Mouse (Mus musculus): Measurements from ENCODE around the gene Mtcl1. TPM values are rescaled to one million over a fixed set of nuclear protein-coding genes. Genes with fewer than 3 reads are reported as not detected.

Gene Mtcl1
- polyA plus RNA-seq, 1 experiment from 2014 or later = 1.1 TPM

DNA sequence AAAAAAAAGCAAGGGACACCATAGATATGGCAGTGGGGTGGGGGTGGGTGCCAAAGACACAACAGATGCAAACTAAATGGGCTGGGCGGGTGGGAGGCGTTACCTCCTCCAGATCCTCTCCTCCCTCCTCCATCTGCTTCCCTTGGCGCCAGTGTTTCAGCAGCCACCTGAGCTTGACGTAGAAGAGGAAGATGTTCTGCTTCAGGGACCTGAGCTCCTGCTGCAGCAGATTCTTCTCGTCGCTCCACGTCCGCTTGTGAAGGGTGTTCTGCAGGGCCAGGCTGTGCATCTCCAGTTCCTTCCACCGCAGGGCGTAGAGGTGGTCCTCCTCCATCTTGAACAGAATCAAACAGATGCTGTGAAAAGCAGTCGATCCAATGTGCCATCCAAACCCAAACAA is 81.4 kb downstream of the Mtcl1 start:
- no peak overlapping the region for H3K27ac ChIP-seq (replicated peaks in 1 of 2; ENCODE audit: control insufficient read depth in 1 of 2, insufficient read depth in 1 of 2, low read depth in 2 of 2, low read length in 2 of 2)
- H3K4me2 ChIP-seq (ENCODE audit: low read length) = no peak overlapping the region
- no peaks in the 10 kb centered on the region for H3K9me3 ChIP-seq (ENCODE audit: control insufficient read depth, low read length)
- no peak overlapping the region for H3K9ac ChIP-seq (ENCODE audit: low read length)
- no peak overlapping the region for H3K4me3 ChIP-seq (ENCODE audit: control insufficient read depth in 1 of 2, insufficient read depth in 1 of 2, low read depth in 1 of 2, low read length in 2 of 2)
- 88% methylated on average over 11 of the region's 11 CpGs for WGBS
- H3K27me3 ChIP-seq (ENCODE audit: control insufficient read depth, insufficient read depth, low read length) = no peaks in the 10 kb centered on the region
- no peak for ATAC-seq (ENCODE audit: insufficient number of reproducible peaks, insufficient read depth, low FRiP score, low read depth)
- H3K36me3 ChIP-seq (ENCODE audit: control insufficient read depth, insufficient read depth, low read length) = no peaks in the 10 kb centered on the region
- H3K4me1 ChIP-seq (ENCODE audit: control insufficient read depth in 2 of 2, insufficient read depth in 2 of 2, low read length in 2 of 2) = no peaks in the 10 kb centered on the region; a peak in 1 of 4 replicates

DNA sequence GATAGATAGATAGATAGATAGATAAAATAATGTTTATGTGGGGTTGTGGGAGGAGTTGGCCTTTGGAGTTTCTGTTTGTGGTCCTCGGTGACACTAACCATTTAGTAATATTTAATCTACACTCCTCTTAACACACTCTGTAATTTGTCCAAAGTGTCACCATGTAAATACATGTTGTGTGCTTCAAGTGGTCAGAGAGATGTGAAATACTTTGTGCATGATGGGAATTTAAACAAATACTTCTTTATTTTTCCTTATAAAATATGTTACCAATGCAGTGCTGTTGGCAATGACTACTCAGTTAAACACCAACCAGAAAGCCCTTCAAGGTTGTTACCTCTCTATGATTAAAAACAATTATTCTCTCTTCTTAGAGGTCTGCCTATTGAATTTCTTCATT is 83.9 kb downstream of the Mtcl1 start:
- no peak for ATAC-seq (ENCODE audit: insufficient number of reproducible peaks, insufficient read depth, low FRiP score, low read depth)
- H3K4me2 ChIP-seq (ENCODE audit: low read length) = no peak overlapping the region
- no peaks in the 10 kb centered on the region for H3K27me3 ChIP-seq (ENCODE audit: control insufficient read depth, insufficient read depth, low read length)
- no peaks in the 10 kb centered on the region for H3K36me3 ChIP-seq (ENCODE audit: control insufficient read depth, insufficient read depth, low read length)
- H3K27ac ChIP-seq (replicated peaks in 1 of 2; ENCODE audit: control insufficient read depth in 1 of 2, insufficient read depth in 1 of 2, low read depth in 2 of 2, low read length in 2 of 2) = no peak overlapping the region
- no peak overlapping the region for H3K4me3 ChIP-seq (ENCODE audit: control insufficient read depth in 1 of 2, insufficient read depth in 1 of 2, low read depth in 1 of 2, low read length in 2 of 2)
- H3K9ac ChIP-seq (ENCODE audit: low read length) = no peak overlapping the region
- H3K9me3 ChIP-seq (ENCODE audit: control insufficient read depth, low read length) = no peaks in the 10 kb centered on the region
- 98% methylated on average over 1 of the region's 1 CpGs for WGBS
- H3K4me1 ChIP-seq (ENCODE audit: control insufficient read depth in 2 of 2, insufficient read depth in 2 of 2, low read length in 2 of 2) = peaks cover 0 to 5% of the 10 kb centered on the region in 2 experiments; a peak in 1 of 4 replicates

GRCm38 (mm10) chr17:66365293-66365642 is 84.3 kb downstream of the Mtcl1 start:
- Histone ChIP-seq H3K36me3 (ENCODE audit: control insufficient read depth, insufficient read depth, low read length) (no peaks in the 10 kb centered on the region), H3K27ac (replicated peaks in 1 of 2; ENCODE audit: control insufficient read depth in 1 of 2, insufficient read depth in 1 of 2, low read depth in 2 of 2, low read length in 2 of 2) (no peak overlapping the region), H3K9me3 (ENCODE audit: control insufficient read depth, low read length) (no peaks in the 10 kb centered on the region), H3K9ac (ENCODE audit: low read length) (no peak overlapping the region), H3K4me3 (ENCODE audit: control insufficient read depth in 1 of 2, insufficient read depth in 1 of 2, low read depth in 1 of 2, low read length in 2 of 2) (no peak overlapping the region), H3K4me2 (ENCODE audit: low read length) (no peak overlapping the region), H3K27me3 (ENCODE audit: control insufficient read depth, insufficient read depth, low read length) (no peaks in the 10 kb centered on the region), H3K4me1 (ENCODE audit: control insufficient read depth in 2 of 2, insufficient read depth in 2 of 2, low read length in 2 of 2) (peaks cover 0 to 5% of the 10 kb centered on the region in 2 experiments; a peak in 1 of 4 replicates)
- ATAC-seq (ENCODE audit: insufficient number of reproducible peaks, insufficient read depth, low FRiP score, low read depth) = no peak
- 64% methylated on average over 3 of the region's 3 CpGs for WGBS

DNA sequence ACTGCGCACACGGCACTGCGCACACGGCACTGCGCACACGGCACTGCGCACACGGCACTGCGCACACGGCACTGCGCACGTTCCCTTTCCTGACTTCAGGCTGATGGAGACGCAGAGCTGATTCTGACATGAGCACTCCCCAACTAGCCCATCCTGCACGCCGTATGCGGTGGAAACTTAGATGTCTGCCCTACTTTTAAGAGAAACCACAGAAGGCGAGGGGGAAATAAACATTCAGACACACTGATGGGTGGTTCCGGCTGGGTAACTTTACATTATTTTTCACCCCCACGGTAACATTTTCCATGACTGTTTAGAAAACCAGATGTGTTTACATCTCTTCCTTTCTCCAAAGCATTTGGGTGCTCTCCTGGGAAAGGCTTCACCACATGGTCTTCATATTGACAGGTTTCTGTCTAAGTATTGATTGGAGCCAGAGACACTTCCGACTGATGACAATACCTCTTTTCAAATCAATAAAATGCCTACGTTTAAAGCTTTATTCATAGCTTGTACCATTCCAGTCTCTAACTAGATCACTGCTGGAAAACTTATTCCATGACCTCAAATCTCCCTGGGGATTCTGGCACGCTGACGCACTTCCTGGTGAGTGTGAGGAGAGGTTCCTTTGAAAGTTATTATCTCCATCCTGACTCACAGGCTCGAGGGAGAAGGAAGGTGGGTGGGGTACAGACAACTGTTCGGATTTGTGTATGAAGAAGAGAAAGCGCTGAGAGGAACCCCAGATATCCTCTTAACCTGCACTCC is 84.8 kb downstream of the Mtcl1 start:
- no peaks in the 10 kb centered on the region for H3K36me3 ChIP-seq (ENCODE audit: control insufficient read depth, insufficient read depth, low read length)
- no peak overlapping the region for H3K4me3 ChIP-seq (ENCODE audit: control insufficient read depth in 1 of 2, insufficient read depth in 1 of 2, low read depth in 1 of 2, low read length in 2 of 2)
- no peak overlapping the region for H3K4me2 ChIP-seq (ENCODE audit: low read length)
- H3K4me1 ChIP-seq (ENCODE audit: control insufficient read depth in 2 of 2, insufficient read depth in 2 of 2, low read length in 2 of 2) = peaks cover 0 to 5% of the 10 kb centered on the region in 2 experiments; a peak in 1 of 4 replicates
- whole genome bisulfite sequencing = 73% methylated on average over 25 of the region's 26 CpGs
- no peaks in the 10 kb centered on the region for H3K27me3 ChIP-seq (ENCODE audit: control insufficient read depth, insufficient read depth, low read length)
- 0 out of 4 replicates have a peak overlapping the region, but pooled peaks of 1 of the 2 experiments have one; percentile 28 for H3K27ac ChIP-seq (replicated peaks in 1 of 2; ENCODE audit: control insufficient read depth in 1 of 2, insufficient read depth in 1 of 2, low read depth in 2 of 2, low read length in 2 of 2)
- no peak overlapping the region for H3K9ac ChIP-seq (ENCODE audit: low read length)
- no peak for ATAC-seq (ENCODE audit: insufficient number of reproducible peaks, insufficient read depth, low FRiP score, low read depth)
- no peaks in the 10 kb centered on the region for H3K9me3 ChIP-seq (ENCODE audit: control insufficient read depth, low read length)

DNA sequence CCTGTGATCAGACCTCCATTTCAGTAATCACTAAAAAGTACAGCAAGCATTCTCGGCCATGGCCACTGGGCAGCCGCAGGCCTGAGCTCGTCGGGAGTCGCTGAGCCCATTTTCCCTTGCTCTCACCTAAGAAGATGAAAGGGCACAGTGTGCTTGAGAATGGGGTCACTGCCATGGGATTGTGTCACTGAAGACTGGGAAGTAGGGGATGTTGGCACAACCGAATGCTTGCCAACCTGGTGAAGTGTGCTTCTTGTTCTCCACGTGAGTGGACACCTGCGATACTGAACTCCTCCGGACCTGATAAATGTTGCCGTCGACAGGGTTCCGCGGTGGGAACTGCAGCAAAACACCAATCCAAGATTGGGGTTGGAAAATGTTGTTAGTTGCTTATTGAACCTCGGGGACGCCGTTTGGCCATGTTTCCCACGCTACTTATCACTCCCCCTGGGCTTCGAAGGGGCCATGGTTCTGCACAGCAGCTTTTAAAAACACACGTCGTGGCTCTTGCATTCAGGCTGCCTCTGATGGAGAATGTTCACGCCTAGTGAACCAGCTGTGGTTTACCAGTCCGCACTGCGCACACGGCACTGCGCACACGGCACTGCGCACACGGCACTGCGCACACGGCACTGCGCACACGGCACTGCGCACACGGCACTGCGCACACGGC is 85.6 kb downstream of the Mtcl1 start:
- no peak overlapping the region for H3K4me2 ChIP-seq (ENCODE audit: low read length)
- H3K27ac ChIP-seq (replicated peaks in 1 of 2; ENCODE audit: control insufficient read depth in 1 of 2, insufficient read depth in 1 of 2, low read depth in 2 of 2, low read length in 2 of 2) = no peak overlapping the region
- no peak overlapping the region for H3K4me3 ChIP-seq (ENCODE audit: control insufficient read depth in 1 of 2, insufficient read depth in 1 of 2, low read depth in 1 of 2, low read length in 2 of 2)
- H3K9me3 ChIP-seq (ENCODE audit: control insufficient read depth, low read length) = no peaks in the 10 kb centered on the region
- ATAC-seq (ENCODE audit: insufficient number of reproducible peaks, insufficient read depth, low FRiP score, low read depth) = no peak
- no peaks in the 10 kb centered on the region for H3K36me3 ChIP-seq (ENCODE audit: control insufficient read depth, insufficient read depth, low read length)
- 87% methylated on average over 31 of the region's 36 CpGs for WGBS
- no peaks in the 10 kb centered on the region for H3K27me3 ChIP-seq (ENCODE audit: control insufficient read depth, insufficient read depth, low read length)
- H3K4me1 ChIP-seq (ENCODE audit: control insufficient read depth in 2 of 2, insufficient read depth in 2 of 2, low read length in 2 of 2) = peaks cover 0 to 5% of the 10 kb centered on the region in 2 experiments; a peak in 1 of 4 replicates
- no peak overlapping the region for H3K9ac ChIP-seq (ENCODE audit: low read length)

- H3K4me1 ChIP-seq (ENCODE audit: control insufficient read depth in 2 of 2, insufficient read depth in 2 of 2, low read length in 2 of 2) = peaks cover 7 to 11% of the 10 kb centered on the region in 2 experiments
- H3K4me3 ChIP-seq (ENCODE audit: control insufficient read depth in 1 of 2, insufficient read depth in 1 of 2, low read depth in 1 of 2, low read length in 2 of 2) = no peak overlapping the region
- H3K27ac ChIP-seq (replicated peaks in 1 of 2; ENCODE audit: control insufficient read depth in 1 of 2, insufficient read depth in 1 of 2, low read depth in 2 of 2, low read length in 2 of 2) = no peak overlapping the region
- no peaks in the 10 kb centered on the region for H3K9me3 ChIP-seq (ENCODE audit: control insufficient read depth, low read length)
- no peak overlapping the region for H3K9ac ChIP-seq (ENCODE audit: low read length)
- ATAC-seq (ENCODE audit: insufficient number of reproducible peaks, insufficient read depth, low FRiP score, low read depth) = no peak
- H3K36me3 ChIP-seq (ENCODE audit: control insufficient read depth, insufficient read depth, low read length) = no peaks in the 10 kb centered on the region
- H3K27me3 ChIP-seq (ENCODE audit: control insufficient read depth, insufficient read depth, low read length) = no peaks in the 10 kb centered on the region
- H3K4me2 ChIP-seq (ENCODE audit: low read length) = no peak overlapping the region
- WGBS = 49% methylated on average over 15 of the region's 15 CpGs
Observed at GRCm38 (mm10) chr17:66362287-66363016, 87.1 kb downstream of the Mtcl1 start.

DNA sequence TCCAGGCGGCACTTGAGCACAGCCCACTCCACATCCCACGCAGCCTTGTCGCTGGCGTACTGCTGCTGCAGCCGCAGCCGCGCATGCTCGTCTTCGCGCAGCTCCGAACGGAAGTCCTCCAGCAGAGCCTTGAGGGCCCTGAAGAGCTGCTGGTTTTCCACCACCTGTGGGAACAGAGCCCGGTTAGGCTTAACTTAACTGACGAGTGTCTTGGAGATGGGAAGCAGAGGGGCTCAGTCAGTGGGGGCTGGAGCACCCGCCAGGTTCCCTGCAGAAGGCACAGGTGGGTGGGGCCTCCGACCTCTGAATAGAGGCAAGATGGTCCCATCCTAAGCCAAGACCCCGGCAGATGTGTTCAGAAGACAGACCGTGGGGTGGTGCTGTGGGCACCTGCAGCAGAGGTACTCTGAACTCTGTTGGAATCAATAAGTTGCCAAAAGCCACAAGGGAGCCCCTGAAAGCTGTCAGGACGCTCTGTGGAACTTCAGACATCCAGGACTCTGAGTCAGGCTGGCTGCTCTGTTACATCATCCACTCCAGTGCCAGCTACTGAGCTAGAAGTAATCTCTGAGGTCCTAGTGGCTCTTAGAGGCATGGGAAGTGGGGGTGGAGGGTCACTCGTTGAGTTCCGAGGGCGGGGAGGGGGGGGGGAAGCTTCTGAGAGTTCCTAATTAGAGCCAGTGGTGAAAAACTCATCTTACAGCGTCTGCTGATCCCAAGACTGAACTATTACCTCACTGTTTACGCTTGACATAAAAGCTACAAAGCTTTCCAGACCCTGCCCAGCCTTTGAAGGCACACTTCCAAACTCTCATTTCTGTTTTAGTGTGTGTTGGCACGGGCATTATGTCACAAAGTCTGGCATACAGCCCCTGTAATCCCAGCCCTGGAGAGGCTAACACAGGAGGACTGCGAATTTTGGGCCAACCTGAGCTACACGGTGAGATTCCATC is 91.2 kb downstream of the Mtcl1 start:
- Histone ChIP-seq H3K27me3 (ENCODE audit: control insufficient read depth, insufficient read depth, low read length) (no peaks in the 10 kb centered on the region), H3K9ac (ENCODE audit: low read length) (no peak overlapping the region), H3K4me2 (ENCODE audit: low read length) (no peak overlapping the region), H3K4me3 (ENCODE audit: control insufficient read depth in 1 of 2, insufficient read depth in 1 of 2, low read depth in 1 of 2, low read length in 2 of 2) (no peak overlapping the region), H3K9me3 (ENCODE audit: control insufficient read depth, low read length) (no peaks in the 10 kb centered on the region), H3K36me3 (ENCODE audit: control insufficient read depth, insufficient read depth, low read length) (no peaks in the 10 kb centered on the region), H3K4me1 (ENCODE audit: control insufficient read depth in 2 of 2, insufficient read depth in 2 of 2, low read length in 2 of 2) (peaks cover 7 to 11% of the 10 kb centered on the region in 2 experiments), H3K27ac (replicated peaks in 1 of 2; ENCODE audit: control insufficient read depth in 1 of 2, insufficient read depth in 1 of 2, low read depth in 2 of 2, low read length in 2 of 2) (no peak overlapping the region)
- peak; percentile 32; the same call in 1 of the 2 replicates for ATAC-seq (ENCODE audit: insufficient number of reproducible peaks, insufficient read depth, low FRiP score, low read depth)
- WGBS = 67% methylated on average over 27 of the region's 27 CpGs

All from heart, embryonic 14.5 days (tissue).